Mouse (Mus musculus): ENCODE results near the gene Srrd. TPM values are rescaled to one million over a fixed set of nuclear protein-coding genes. Genes with fewer than 3 reads are reported as not detected.

The Srrd gene
- polyA plus RNA-seq, 1 experiment from 2014 or later: 30.0 TPM

GRCm38 (mm10) chr5:112295162-112295561 lies 47.7 kb downstream of the Srrd start:
- Histone ChIP-seq H3K9me3 (replicated peaks; ENCODE audit: low read length) (no peaks in the 10 kb centered on the region), H3K4me2 (ENCODE audit: low read length) (no peak overlapping the region), H3K4me3 (replicated peaks; ENCODE audit: low read depth, low read length) (no peak overlapping the region), H3K36me3 (ENCODE audit: insufficient read depth, low read length) (no peaks in the 10 kb centered on the region), H3K27ac (no peak overlapping the region), H3K4me1 (replicated peaks; ENCODE audit: insufficient read depth, low read length) (peaks cover 21% of the 10 kb centered on the region), H3K9ac (ENCODE audit: low read depth, low read length) (no peak overlapping the region), H3K27me3 (ENCODE audit: insufficient read depth, low read length) (no peaks in the 10 kb centered on the region)
- ATAC-seq (replicated peaks; ENCODE audit: low FRiP score, low read depth) (no peak), DNase-seq (ENCODE audit: low spot score) (no peak)
- WGBS: 55% methylated on average over 8 of the region's 8 CpGs
- no peak for TF ChIP-seq CTCF (IDR thresholded peaks at IDR 0.05; ENCODE audit: low read depth)

- Histone ChIP-seq H3K27ac (no peak overlapping the region), H3K4me3 (replicated peaks; ENCODE audit: low read depth, low read length) (no peak overlapping the region), H3K9ac (ENCODE audit: low read depth, low read length) (no peak overlapping the region), H3K4me2 (ENCODE audit: low read length) (no peak overlapping the region), H3K36me3 (ENCODE audit: insufficient read depth, low read length) (no peaks in the 10 kb centered on the region), H3K4me1 (replicated peaks; ENCODE audit: insufficient read depth, low read length) (peaks cover 21% of the 10 kb centered on the region), H3K9me3 (replicated peaks; ENCODE audit: low read length) (no peaks in the 10 kb centered on the region), H3K27me3 (ENCODE audit: insufficient read depth, low read length) (no peaks in the 10 kb centered on the region)
- no peak for TF ChIP-seq CTCF (IDR thresholded peaks at IDR 0.05; ENCODE audit: low read depth)
- ATAC-seq (replicated peaks; ENCODE audit: low FRiP score, low read depth) (no peak), DNase-seq (ENCODE audit: low spot score) (no peak)
- WGBS: 68% methylated on average over 4 of the region's 4 CpGs
Measured at GRCm38 (mm10) chr5:112294696-112295095, 48.1 kb downstream of the Srrd start.

- no peak overlapping the region for H3K9ac ChIP-seq (ENCODE audit: low read depth, low read length)
- DNase-seq (ENCODE audit: low spot score): no peak
- TF ChIP-seq CTCF (IDR thresholded peaks at IDR 0.05; ENCODE audit: low read depth): no peak
- no peaks in the 10 kb centered on the region for H3K36me3 ChIP-seq (ENCODE audit: insufficient read depth, low read length)
- no peaks in the 10 kb centered on the region for H3K9me3 ChIP-seq (replicated peaks; ENCODE audit: low read length)
- WGBS: 50% methylated on average over 2 of the region's 2 CpGs
- H3K27me3 ChIP-seq (ENCODE audit: insufficient read depth, low read length): no peaks in the 10 kb centered on the region
- H3K27ac ChIP-seq: no peak overlapping the region
- H3K4me1 ChIP-seq (replicated peaks; ENCODE audit: insufficient read depth, low read length): peaks cover 21% of the 10 kb centered on the region
- no peak for ATAC-seq (replicated peaks; ENCODE audit: low FRiP score, low read depth)
- no peak overlapping the region for H3K4me2 ChIP-seq (ENCODE audit: low read length)
- no peak overlapping the region for H3K4me3 ChIP-seq (replicated peaks; ENCODE audit: low read depth, low read length)
Measured at GRCm38 (mm10) chr5:112293800-112294199, 49.0 kb downstream of the Srrd start.

- Histone ChIP-seq H3K9me3 (replicated peaks; ENCODE audit: low read length) (no peaks in the 10 kb centered on the region), H3K27ac (no peak overlapping the region; the same call in 1 of the 2 replicates), H3K36me3 (ENCODE audit: insufficient read depth, low read length) (no peaks in the 10 kb centered on the region), H3K4me3 (replicated peaks; ENCODE audit: low read depth, low read length) (no peak overlapping the region), H3K4me2 (ENCODE audit: low read length) (no peak overlapping the region), H3K27me3 (ENCODE audit: insufficient read depth, low read length) (no peaks in the 10 kb centered on the region), H3K4me1 (replicated peaks; ENCODE audit: insufficient read depth, low read length) (peaks cover 29% of the 10 kb centered on the region), H3K9ac (ENCODE audit: low read depth, low read length) (no peak overlapping the region)
- no peak for DNase-seq (ENCODE audit: low spot score)
- TF ChIP-seq CTCF (IDR thresholded peaks at IDR 0.05; ENCODE audit: low read depth): no peak
- WGBS: 70% methylated on average over 17 of the region's 17 CpGs
- no peak for ATAC-seq (replicated peaks; ENCODE audit: low FRiP score, low read depth)
Measured at GRCm38 (mm10) chr5:112292343-112292980, 50.4 kb downstream of the Srrd start.

GRCm38 (mm10) chr5:112291866-112292265 lies 51.0 kb downstream of the Srrd start:
- H3K27ac ChIP-seq: no peak overlapping the region
- no peak overlapping the region for H3K9ac ChIP-seq (ENCODE audit: low read depth, low read length)
- DNase-seq (ENCODE audit: low spot score) (no peak), ATAC-seq (replicated peaks; ENCODE audit: low FRiP score, low read depth) (0 out of 2 replicates have a peak, but pooled peaks have one; percentile 31)
- H3K9me3 ChIP-seq (replicated peaks; ENCODE audit: low read length): no peaks in the 10 kb centered on the region
- H3K36me3 ChIP-seq (ENCODE audit: insufficient read depth, low read length): no peaks in the 10 kb centered on the region
- TF ChIP-seq CTCF (IDR thresholded peaks at IDR 0.05; ENCODE audit: low read depth): no peak
- peaks cover 29% of the 10 kb centered on the region for H3K4me1 ChIP-seq (replicated peaks; ENCODE audit: insufficient read depth, low read length)
- H3K27me3 ChIP-seq (ENCODE audit: insufficient read depth, low read length): no peaks in the 10 kb centered on the region
- H3K4me3 ChIP-seq (replicated peaks; ENCODE audit: low read depth, low read length): no peak overlapping the region
- WGBS: 33% methylated on average over 5 of the region's 5 CpGs
- no peak overlapping the region for H3K4me2 ChIP-seq (ENCODE audit: low read length)

- ATAC-seq (replicated peaks; ENCODE audit: low FRiP score, low read depth) (no peak), DNase-seq (ENCODE audit: low spot score) (no peak)
- Histone ChIP-seq H3K9ac (ENCODE audit: low read depth, low read length) (no peak overlapping the region), H3K9me3 (replicated peaks; ENCODE audit: low read length) (no peaks in the 10 kb centered on the region), H3K36me3 (ENCODE audit: insufficient read depth, low read length) (no peaks in the 10 kb centered on the region), H3K4me1 (replicated peaks; ENCODE audit: insufficient read depth, low read length) (peaks cover 29% of the 10 kb centered on the region), H3K27ac (no peak overlapping the region), H3K4me3 (replicated peaks; ENCODE audit: low read depth, low read length) (no peak overlapping the region), H3K4me2 (ENCODE audit: low read length) (no peak overlapping the region), H3K27me3 (ENCODE audit: insufficient read depth, low read length) (no peaks in the 10 kb centered on the region)
- no peak for TF ChIP-seq CTCF (IDR thresholded peaks at IDR 0.05; ENCODE audit: low read depth)
- 54% methylated on average over 8 of the region's 8 CpGs for WGBS
Measured at GRCm38 (mm10) chr5:112290536-112290880, 52.3 kb downstream of the Srrd start.
